Mouse (Mus musculus) G1E (cell line): Measurements from ENCODE around the gene Lclat1.

Source experiments
- CTCF ChIP-seq: IDR thresholded peaks from 2 replicates; pipeline ENCODE4 v1.5.1; 2012; ENCODE audit warnings: low read depth, low read length, inconsistent platforms, mixed read lengths
- GATA1 ChIP-seq: IDR thresholded peaks from 2 replicates; pipeline ENCODE4 v1.6.1; 2012; ENCODE audit warnings: borderline replicate concordance, low read length, inconsistent platforms, mixed read lengths
- GATA2 ChIP-seq: IDR thresholded peaks from 2 replicates; pipeline ENCODE4 v1.6.1; 2012; ENCODE audit warnings: low read depth, low read length, inconsistent platforms, borderline replicate concordance
- TAL1 ChIP-seq: conservative IDR thresholded peaks from 2 replicates; pipeline ENCODE4 v1.6.1; 2012; ENCODE audit warnings: low read depth, low read length, inconsistent platforms, mixed read lengths

GRCm38 (mm10) chr17:73231337-73231736 is 123.6 kb downstream of the Lclat1 start:
- TF ChIP-seq CTCF, result no peak
- no peak for TF ChIP-seq TAL1
- TF ChIP-seq GATA2, result no peak
- no peak for TF ChIP-seq GATA1
